Mouse (Mus musculus) liver, embryonic 14.5 days (tissue): ENCODE results near the gene Pex14.

Experiments used
- CTCF ChIP-seq: IDR thresholded peaks from 2 replicates; pipeline ENCODE4 v1.5.1; 2016; ENCODE audit warnings: antibody characterized with exemption, low read depth, control low read depth
- EP300 ChIP-seq: IDR thresholded peaks from 2 replicates; pipeline ENCODE4 v1.6.1; 2016; ENCODE audit warnings: antibody characterized with exemption, low read depth

DNA sequence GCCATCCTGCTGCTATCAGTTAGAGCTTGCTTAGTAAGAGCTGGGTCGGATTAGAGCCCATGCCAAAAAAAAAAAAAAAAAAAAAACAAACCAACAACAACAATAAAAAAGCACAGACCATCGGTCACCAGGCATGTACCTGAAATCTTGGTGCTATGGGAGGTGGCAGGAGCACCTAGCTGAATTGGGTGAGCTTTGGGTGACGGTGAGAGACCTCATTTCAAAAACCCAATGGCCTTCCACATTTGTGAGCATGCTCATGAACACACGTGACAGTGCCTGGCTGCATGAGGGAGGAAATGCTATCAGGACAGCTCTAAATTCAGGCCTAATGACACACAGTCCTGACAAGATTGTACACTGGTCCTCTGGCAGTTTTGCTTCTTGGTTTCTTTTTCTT is 48.4 kb upstream of the Pex14 start:
- TF ChIP-seq EP300, result no peak
- TF ChIP-seq CTCF, result no peak
